Mouse (Mus musculus) stomach, postnatal 0 days (tissue): ENCODE results near the gene Ssrp1. TPM values are rescaled to one million over a fixed set of nuclear protein-coding genes. Genes with fewer than 3 reads are reported as not detected.

Experiments used
- ATAC-seq: fragments of 200-750 bp; cut with Nextera tagmentation; 2 replicates; pipeline ENCODE4 v1.8.0; 2017; ENCODE audit not compliant: low FRiP score, low TSS enrichment
- DNase-seq: peaks from one replicate; pipeline ENCODE4 v3.0.0-alpha.2; 2016; ENCODE audit warnings: low spot score
- H3K27ac ChIP-seq: fragments of 300-500 bp; sonication (generic); replicated peaks from 2 replicates; pipeline ENCODE4 v1.5.1; 2014; ENCODE audit warnings: mild to moderate bottlenecking, control low read depth
- H3K27me3 ChIP-seq: fragments of 300-500 bp; sonication (generic); 2 replicates; pipeline ENCODE4 v1.6.1; 2014; ENCODE audit warnings: low read length; ENCODE audit not compliant: control insufficient read depth, insufficient read depth
- H3K36me3 ChIP-seq: fragments of 300-500 bp; sonication (generic); 2 replicates; pipeline ENCODE4 v1.6.1; 2014; ENCODE audit warnings: low read length, mixed read lengths; ENCODE audit not compliant: control insufficient read depth, insufficient read depth
- H3K4me1 ChIP-seq: fragments of 300-500 bp; sonication (generic); replicated peaks from 2 replicates; pipeline ENCODE4 v1.6.1; 2014; ENCODE audit warnings: antibody characterized with exemption; ENCODE audit not compliant: control insufficient read depth, insufficient read depth
- H3K4me2 ChIP-seq: fragments of 300-500 bp; sonication (generic); replicated peaks from 2 replicates; pipeline ENCODE4 v1.6.1; 2014; ENCODE audit warnings: low read depth, mild to moderate bottlenecking, control low read depth, moderate library complexity
- H3K4me3 ChIP-seq: fragments of 300-500 bp; sonication (generic); 2 replicates; pipeline ENCODE4 v1.5.1; 2014; ENCODE audit warnings: low read depth, low read length, control low read depth
- H3K9ac ChIP-seq: fragments of 300-500 bp; sonication (generic); 2 replicates; pipeline ENCODE4 v1.6.1; 2014; ENCODE audit warnings: mild to moderate bottlenecking, low read length, control low read depth, mixed read lengths
- H3K9me3 ChIP-seq: fragments of 300-500 bp; sonication (generic); 2 replicates; pipeline ENCODE4 v1.6.1; 2016; ENCODE audit warnings: low read length; ENCODE audit not compliant: control insufficient read depth
- CTCF ChIP-seq: IDR thresholded peaks from 2 replicates; pipeline ENCODE4 v1.5.1; 2016; ENCODE audit warnings: antibody characterized with exemption, low read depth, mild to moderate bottlenecking, moderate library complexity
- EP300 ChIP-seq: optimal IDR thresholded peaks from 2 replicates; pipeline ENCODE3; 2016; ENCODE audit warnings: antibody characterized with exemption
- WGBS: fragments of 180-500 bp; shearing (Covaris S2); extraction: QIAGEN DNeasy Blood & Tissue Kit; methylation state at CpG from one replicate; pipeline ENCODE4 v1.1.7; 2014; 5-methylcytosine and 5-hydroxymethylcytosine counted together
- polyA plus RNA-seq: library from polyadenylated mRNA; unstranded; fragments of >200 nt; fragmentation: Nextera tagmentation; extraction: Ambion mirVana; gene quantifications from 2 replicates; pipeline ENCODE4 v1.2.1, GENCODE M21; 2015

Gene Ssrp1
- polyA plus RNA-seq, 1 experiment from 2014 or later: 90.0 TPM

DNA sequence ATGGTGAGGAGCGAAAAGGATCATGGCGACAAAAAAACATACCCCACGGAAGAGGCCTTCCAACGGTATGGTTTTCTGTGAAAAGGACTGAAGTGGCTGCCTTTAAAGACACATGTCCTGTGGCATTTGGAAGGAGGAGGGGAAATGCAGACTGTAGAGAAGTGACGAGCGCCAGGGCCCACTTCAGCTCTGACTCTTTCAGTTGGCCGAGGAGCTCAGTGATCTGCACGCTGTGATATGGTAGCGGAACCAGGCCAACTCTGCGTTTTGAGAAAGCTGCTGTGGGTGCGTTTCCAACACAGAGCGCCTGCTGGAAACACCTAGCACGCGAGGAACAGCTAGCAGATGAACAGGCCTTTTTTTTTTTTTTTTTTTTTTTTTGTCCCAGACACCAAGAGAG, 24.4 kb upstream of the Ssrp1 start:
- Histone ChIP-seq H3K4me3 (no peak overlapping the region), H3K4me1 (no peaks in the 10 kb centered on the region), H3K4me2 (no peak overlapping the region), H3K27ac (no peak overlapping the region), H3K9ac (no peak overlapping the region), H3K36me3 (no peaks in the 10 kb centered on the region), H3K9me3 (no peaks in the 10 kb centered on the region), H3K27me3 (no peaks in the 10 kb centered on the region)
- TF ChIP-seq CTCF: no peak
- no peak for TF ChIP-seq EP300
- ATAC-seq: no peak
- 81% methylated on average over 14 of the region's 14 CpGs for WGBS
- no peak for DNase-seq

- Histone ChIP-seq H3K9ac (no peak overlapping the region), H3K27me3 (no peaks in the 10 kb centered on the region), H3K4me2 (no peak overlapping the region), H3K36me3 (no peaks in the 10 kb centered on the region), H3K9me3 (no peaks in the 10 kb centered on the region), H3K4me1 (no peaks in the 10 kb centered on the region), H3K4me3 (no peak overlapping the region), H3K27ac (no peak overlapping the region)
- ATAC-seq (no peak), DNase-seq (no peak)
- TF ChIP-seq EP300 (no peak), CTCF (peak; percentile 14; the same call in 1 of the 2 replicates)
- 69% methylated on average over 5 of the region's 5 CpGs for WGBS
Observed at GRCm38 (mm10) chr2:85013826-85014587, 23.0 kb upstream of the Ssrp1 start.

DNA sequence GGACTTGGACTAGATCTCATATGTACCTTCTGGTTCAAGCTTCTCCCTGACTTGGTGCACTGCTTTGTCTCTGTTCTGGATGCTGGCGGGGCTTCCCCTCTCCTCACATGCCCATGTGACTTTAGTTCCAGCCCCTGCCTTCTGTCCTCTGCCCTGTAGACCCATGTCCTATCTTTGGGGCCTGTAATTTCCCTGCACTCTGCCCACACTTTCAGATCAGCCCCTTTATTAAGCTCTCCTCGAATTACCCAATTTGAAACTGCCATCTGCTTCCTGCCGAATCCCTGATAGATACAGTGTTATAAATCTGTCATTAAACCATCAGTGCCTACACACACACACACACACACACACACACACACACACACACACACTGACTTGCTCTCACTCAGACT, 22.4 kb upstream of the Ssrp1 start:
- H3K9ac ChIP-seq: no peak overlapping the region
- no peak overlapping the region for H3K4me2 ChIP-seq
- H3K4me3 ChIP-seq: no peak overlapping the region
- DNase-seq: no peak
- no peak for TF ChIP-seq CTCF
- TF ChIP-seq EP300: no peak
- H3K4me1 ChIP-seq: no peaks in the 10 kb centered on the region
- WGBS: 45% methylated on average over 3 of the region's 3 CpGs
- H3K36me3 ChIP-seq: no peaks in the 10 kb centered on the region
- no peaks in the 10 kb centered on the region for H3K27me3 ChIP-seq
- ATAC-seq: no peak
- no peak overlapping the region for H3K27ac ChIP-seq
- H3K9me3 ChIP-seq: no peaks in the 10 kb centered on the region

DNA sequence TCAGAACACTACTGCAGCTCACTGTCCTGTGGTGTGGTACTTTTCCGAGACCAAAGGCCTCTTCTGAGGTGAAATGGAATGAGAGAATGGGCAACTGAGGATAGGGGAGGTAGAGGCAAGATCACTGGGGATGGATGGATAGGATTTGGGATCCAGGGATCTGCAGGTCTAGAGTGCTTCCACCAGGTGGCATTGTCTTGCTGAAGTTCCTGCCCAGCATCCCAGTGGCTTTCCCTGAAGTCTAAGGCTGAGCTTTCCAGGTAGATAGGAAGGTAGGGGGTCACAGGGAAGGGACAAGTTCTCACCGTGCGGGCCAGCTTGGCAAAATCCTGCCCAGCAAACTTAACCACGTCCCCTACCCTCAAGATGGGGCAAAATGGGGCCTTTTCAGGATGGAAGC, 15.0 kb upstream of the Ssrp1 start:
- no peaks in the 10 kb centered on the region for H3K4me1 ChIP-seq
- no peaks in the 10 kb centered on the region for H3K9me3 ChIP-seq
- no peaks in the 10 kb centered on the region for H3K27me3 ChIP-seq
- no peak overlapping the region for H3K9ac ChIP-seq
- TF ChIP-seq EP300 (no peak), CTCF (peak; percentile 88)
- H3K4me3 ChIP-seq: no peak overlapping the region
- peak; percentile 41; the same call in 1 of the 2 replicates for ATAC-seq
- peak; percentile 40 for DNase-seq
- no peak overlapping the region for H3K4me2 ChIP-seq
- no peaks in the 10 kb centered on the region for H3K36me3 ChIP-seq
- WGBS: 20% methylated on average over 4 of the region's 4 CpGs
- H3K27ac ChIP-seq: no peak overlapping the region

DNA sequence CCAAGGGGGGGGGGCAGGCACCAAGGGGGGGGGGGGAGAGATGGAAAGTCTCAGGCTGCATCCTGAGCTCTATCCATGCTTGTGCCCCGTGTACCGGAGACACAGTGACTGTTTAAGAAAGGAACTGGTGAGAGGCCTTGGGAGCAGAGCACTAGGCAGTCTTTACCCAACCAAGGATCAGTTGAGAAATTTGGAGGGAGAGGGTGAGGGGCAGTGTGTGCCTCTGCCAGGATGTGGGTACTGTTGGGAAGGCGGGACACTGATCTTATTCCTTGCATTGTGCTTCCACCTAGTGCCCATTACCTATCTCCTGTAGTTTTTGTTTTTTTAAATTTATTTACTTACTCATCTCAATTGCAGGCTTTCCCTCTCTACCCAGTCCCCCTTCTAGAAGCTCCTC, 10.9 kb upstream of the Ssrp1 start:
- 81% methylated on average over 3 of the region's 3 CpGs for WGBS
- no peaks in the 10 kb centered on the region for H3K36me3 ChIP-seq
- DNase-seq (no peak), ATAC-seq (no peak)
- H3K4me1 ChIP-seq: no peaks in the 10 kb centered on the region
- TF ChIP-seq EP300 (no peak), CTCF (no peak)
- H3K4me2 ChIP-seq: no peak overlapping the region
- no peak overlapping the region for H3K9ac ChIP-seq
- H3K9me3 ChIP-seq: no peaks in the 10 kb centered on the region
- no peak overlapping the region for H3K27ac ChIP-seq
- no peaks in the 10 kb centered on the region for H3K27me3 ChIP-seq
- no peak overlapping the region for H3K4me3 ChIP-seq

GRCm38 (mm10) chr2:85027281-85027680, 9.8 kb upstream of the Ssrp1 start:
- no peak for ATAC-seq

More at GRCm38 (mm10) chr2:85027281-85027680, 9.8 kb upstream of the Ssrp1 start:
- DNase-seq: no peak
- Histone ChIP-seq H3K4me3 (no peak overlapping the region), H3K27me3 (no peaks in the 10 kb centered on the region), H3K9me3 (no peaks in the 10 kb centered on the region), H3K4me1 (no peaks in the 10 kb centered on the region), H3K9ac (no peak overlapping the region), H3K36me3 (no peaks in the 10 kb centered on the region), H3K4me2 (no peak overlapping the region), H3K27ac (no peak overlapping the region)
- TF ChIP-seq EP300 (no peak), CTCF (no peak)
- WGBS: 75% methylated on average over 5 of the region's 5 CpGs
